Mouse (Mus musculus) forebrain, embryonic 12.5 days (tissue): ENCODE results near the gene Zfp169. TPM values are rescaled to one million over a fixed set of nuclear protein-coding genes. Genes with fewer than 3 reads are reported as not detected.

Source experiments
- ATAC-seq: fragments of 200-750 bp; cut with Nextera tagmentation; 2 replicates; pipeline ENCODE4 v1.8.0; 2017; ENCODE audit warnings: moderate TSS enrichment; ENCODE audit not compliant: low FRiP score
- H3K27ac ChIP-seq: fragments of 300-500 bp; sonication (generic); 2 replicates; pipeline ENCODE4 v1.5.1; 2016; ENCODE audit warnings: mild to moderate bottlenecking
- H3K27me3 ChIP-seq: fragments of 300-500 bp; sonication (generic); 2 replicates; pipeline ENCODE4 v1.6.1; 2016; ENCODE audit warnings: mild to moderate bottlenecking
- H3K36me3 ChIP-seq: fragments of 300-500 bp; sonication (generic); replicated peaks from 2 replicates; pipeline ENCODE4 v1.6.1; 2016; ENCODE audit warnings: mild to moderate bottlenecking
- H3K4me1 ChIP-seq: fragments of 300-500 bp; sonication (generic); 2 replicates; pipeline ENCODE4 v1.6.1; 2016
- H3K4me2 ChIP-seq: fragments of 300-500 bp; sonication (generic); 2 replicates; pipeline ENCODE4 v1.6.1; 2016; ENCODE audit warnings: mild to moderate bottlenecking, moderate library complexity
- H3K4me3 ChIP-seq: fragments of 300-500 bp; sonication (generic); replicated peaks from 2 replicates; pipeline ENCODE4 v1.5.1; 2016; ENCODE audit warnings: mild to moderate bottlenecking
- H3K9ac ChIP-seq: fragments of 300-500 bp; sonication (generic); 2 replicates; pipeline ENCODE4 v1.6.1; 2016; ENCODE audit warnings: mild to moderate bottlenecking
- H3K9me3 ChIP-seq: fragments of 300-500 bp; sonication (generic); 2 replicates; pipeline ENCODE4 v1.6.1; 2016
- WGBS: fragments of 180-500 bp; shearing (Covaris S2); methylation state at CpG from one replicate; pipeline ENCODE4 v1.1.7; 2016; 5-methylcytosine and 5-hydroxymethylcytosine counted together
- polyA plus RNA-seq: library from polyadenylated mRNA; unstranded; fragments of >200 nt; fragmentation: Nextera tagmentation; extraction: Ambion mirVana; gene quantifications from 2 replicates; pipeline ENCODE4 v1.2.1, GENCODE M21; 2016

Zfp169 gene
- polyA plus RNA-seq: 5.7 and 7.0 TPM in 2 replicates

DNA sequence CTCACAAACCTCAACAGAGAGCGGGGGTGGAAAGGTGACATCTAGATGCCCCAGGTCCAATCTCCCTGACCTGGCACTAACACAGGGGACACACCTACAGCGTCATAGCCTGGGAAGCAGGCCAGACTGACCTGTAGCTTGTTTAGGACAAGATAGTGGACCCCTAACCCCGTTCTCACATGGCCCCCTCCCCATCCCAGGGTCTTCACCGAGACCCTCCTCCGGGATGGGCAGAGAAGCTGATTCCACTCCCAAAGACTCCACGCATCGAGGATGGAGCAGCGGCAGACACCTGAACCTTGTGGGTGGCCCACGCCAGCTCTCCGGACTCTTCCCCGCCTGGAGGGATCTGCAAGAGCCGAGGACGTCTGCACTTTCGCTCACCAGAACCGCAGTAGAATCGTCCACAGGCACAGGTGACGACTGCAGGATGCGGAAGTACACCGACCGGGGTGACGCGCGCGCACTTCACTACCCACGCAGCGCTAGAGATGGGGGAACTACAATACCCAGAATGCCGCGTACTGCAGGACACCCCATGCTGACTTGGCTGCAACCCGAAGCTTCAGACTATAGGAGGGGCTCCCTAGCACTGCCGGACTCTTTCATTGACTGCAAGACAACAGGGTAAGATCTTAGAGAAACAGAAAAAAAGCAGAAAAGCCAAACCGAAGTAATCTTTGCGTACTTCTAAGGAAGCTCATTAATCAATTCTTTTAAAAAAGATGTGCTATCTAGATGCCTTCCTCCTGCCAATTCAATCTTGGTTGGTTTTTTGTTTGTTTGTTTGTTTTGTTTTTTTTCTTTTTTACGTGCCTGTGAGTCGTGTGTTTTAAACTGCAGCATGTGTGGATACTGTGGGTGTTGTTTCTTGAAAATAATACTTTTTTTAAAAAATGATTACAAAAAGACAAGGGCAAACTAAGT lies at the start of gene Zfp169, which contains the start of gene A830005F24Rik:
TSS of gene Zfp169 (minus strand) at position 449 of the 927 bp plus-strand sequence.
TSS of gene A830005F24Rik (plus strand) at position 568 of the 927 bp plus-strand sequence.
- WGBS: 2% methylated on average over 34 of the region's 34 CpGs
- ATAC-seq: peak; percentile 99
- H3K27me3 ChIP-seq: no peaks in the 10 kb centered on the region
- H3K36me3 ChIP-seq: no peaks in the 10 kb centered on the region
- H3K27ac ChIP-seq: peak within 1 kb of the TSS; percentile 20; the same call in 1 of the 2 replicates
- no peaks in the 10 kb centered on the region for H3K9me3 ChIP-seq
- peaks cover 12% of the 10 kb centered on the region for H3K4me1 ChIP-seq
- peak within 1 kb of the TSS; percentile 78 for H3K4me3 ChIP-seq
- peak within 1 kb of the TSS; percentile 88 for H3K4me2 ChIP-seq
- peak within 1 kb of the TSS; percentile 77 for H3K9ac ChIP-seq

DNA sequence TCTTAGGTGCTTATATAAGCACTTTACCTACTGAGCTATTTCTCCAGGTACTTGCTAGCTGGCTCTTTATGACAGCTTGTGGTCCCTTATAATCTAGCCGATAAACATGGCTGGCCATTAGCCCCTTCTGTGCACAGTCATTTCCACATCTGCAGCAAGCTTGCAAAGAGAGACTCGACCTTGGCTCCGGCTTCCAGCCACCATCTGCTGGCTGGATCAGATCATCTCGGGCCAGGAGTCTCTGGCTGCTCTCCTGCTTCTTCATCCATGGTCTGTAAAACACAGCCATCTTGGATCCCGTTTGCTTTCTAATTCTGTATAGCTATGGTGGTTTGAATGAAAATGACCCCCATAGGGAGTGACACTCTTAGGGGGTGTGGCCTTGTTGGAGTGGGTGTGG lies 49.1 kb upstream of the Zfp169 start:
- Histone ChIP-seq H3K4me2 (no peak overlapping the region), H3K4me3 (no peak overlapping the region), H3K4me1 (peaks cover 14% of the 10 kb centered on the region), H3K27me3 (no peaks in the 10 kb centered on the region), H3K9ac (no peak overlapping the region), H3K9me3 (no peaks in the 10 kb centered on the region), H3K36me3 (no peaks in the 10 kb centered on the region), H3K27ac (no peak overlapping the region)
- ATAC-seq: no peak
- WGBS: 93% methylated on average over 5 of the region's 5 CpGs

DNA sequence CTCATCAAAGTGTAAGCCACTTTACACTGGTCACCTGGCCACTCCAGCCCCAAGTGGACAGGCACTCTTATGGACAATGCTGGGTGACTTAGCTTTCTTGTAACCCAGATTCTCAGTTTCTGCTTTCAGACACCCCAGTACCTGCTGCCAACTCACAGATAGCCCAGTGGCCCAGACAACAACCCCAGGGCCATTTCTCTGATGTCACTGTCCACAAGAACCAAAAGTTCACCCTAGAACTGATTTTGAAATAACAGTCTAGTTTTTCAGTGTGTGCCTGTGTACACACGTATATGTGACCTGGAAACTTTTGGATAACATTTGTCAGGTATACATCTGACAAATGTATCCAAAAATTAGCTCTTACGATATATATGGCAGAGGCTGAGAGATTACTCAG lies 48.2 kb upstream of the Zfp169 start:
- Histone ChIP-seq H3K4me3 (no peak overlapping the region), H3K27me3 (no peaks in the 10 kb centered on the region), H3K36me3 (no peaks in the 10 kb centered on the region), H3K9me3 (no peaks in the 10 kb centered on the region), H3K9ac (no peak overlapping the region), H3K4me2 (no peak overlapping the region), H3K27ac (no peak overlapping the region), H3K4me1 (peaks cover 13% of the 10 kb centered on the region)
- ATAC-seq: no peak
- 92% methylated on average over 2 of the region's 2 CpGs for WGBS

DNA sequence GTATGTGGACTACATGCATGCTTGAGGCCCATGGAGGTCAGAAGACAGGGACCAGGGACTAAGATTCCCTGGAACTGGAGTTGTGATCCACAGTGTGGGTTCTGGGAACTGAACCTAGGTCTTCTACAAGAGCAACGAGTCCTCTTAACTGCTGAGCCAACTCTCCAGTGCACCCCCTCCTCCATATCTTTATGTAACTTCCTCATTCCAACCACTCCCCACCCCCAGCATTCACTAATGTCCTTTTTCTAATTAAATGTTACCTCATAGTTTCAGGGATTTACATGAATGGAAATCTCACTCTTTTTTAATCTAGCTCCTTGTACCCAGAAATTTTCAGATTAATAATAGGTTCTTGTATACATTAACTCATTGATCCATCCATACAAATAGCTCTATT lies 42.7 kb upstream of the Zfp169 start:
- no peak for ATAC-seq
- no peak overlapping the region for H3K27ac ChIP-seq
- H3K4me2 ChIP-seq: no peak overlapping the region
- WGBS: 90% methylated on average over 1 of the region's 1 CpGs
- H3K4me1 ChIP-seq: peaks cover 18% of the 10 kb centered on the region
- H3K27me3 ChIP-seq: no peaks in the 10 kb centered on the region; the same call in 1 of the 2 replicates
- no peak overlapping the region for H3K4me3 ChIP-seq
- H3K36me3 ChIP-seq: no peaks in the 10 kb centered on the region
- no peaks in the 10 kb centered on the region for H3K9me3 ChIP-seq
- no peak overlapping the region for H3K9ac ChIP-seq

DNA sequence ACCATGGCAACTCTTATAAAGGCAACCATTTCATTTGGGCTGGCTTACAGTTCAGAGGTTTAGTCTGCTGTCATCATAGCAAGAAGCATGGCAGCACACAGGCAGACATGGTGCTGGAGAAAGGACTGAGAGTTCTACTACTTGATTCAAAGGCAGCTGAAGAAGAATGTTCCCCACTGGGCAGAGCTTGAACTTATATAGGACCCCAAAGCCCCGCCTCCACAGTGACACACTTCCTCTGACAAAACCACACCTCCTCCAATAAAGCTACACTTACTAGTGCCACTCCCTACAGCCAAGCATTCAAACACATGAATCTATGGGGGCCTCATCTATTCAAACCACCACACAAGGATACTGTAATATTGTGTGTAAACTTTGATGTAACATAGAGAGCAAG lies 41.3 kb upstream of the Zfp169 start:
- H3K36me3 ChIP-seq: no peaks in the 10 kb centered on the region
- no peak for ATAC-seq
- H3K9me3 ChIP-seq: no peaks in the 10 kb centered on the region
- H3K9ac ChIP-seq: no peak overlapping the region
- peaks cover 18% of the 10 kb centered on the region for H3K4me1 ChIP-seq
- no peaks in the 10 kb centered on the region; the same call in 1 of the 2 replicates for H3K27me3 ChIP-seq
- WGBS: 88% methylated on average over 1 of the region's 1 CpGs
- H3K4me2 ChIP-seq: no peak overlapping the region
- H3K4me3 ChIP-seq: no peak overlapping the region
- no peak overlapping the region for H3K27ac ChIP-seq

DNA sequence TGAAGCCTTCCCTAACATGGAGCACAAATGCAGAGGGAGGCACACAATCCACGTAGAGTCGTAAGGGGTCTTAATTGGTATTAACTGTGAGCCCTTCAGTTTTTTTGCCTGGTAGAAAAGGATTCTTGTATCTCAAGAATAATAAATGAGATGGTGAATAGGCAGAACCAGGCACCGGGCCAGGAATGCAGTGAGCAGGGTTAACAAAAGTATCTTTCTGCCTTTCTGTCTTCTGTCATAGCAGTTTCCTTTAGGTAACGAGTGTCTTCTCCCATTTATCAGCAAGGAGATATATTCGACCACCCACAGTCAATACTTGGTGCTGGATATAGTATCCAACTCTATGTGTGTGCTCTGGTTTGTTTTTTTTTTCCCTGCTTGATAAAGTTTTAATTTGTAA lies 40.3 kb upstream of the Zfp169 start:
- Histone ChIP-seq H3K4me1 (peaks cover 18% of the 10 kb centered on the region), H3K4me3 (no peak overlapping the region), H3K9me3 (no peaks in the 10 kb centered on the region), H3K4me2 (no peak overlapping the region), H3K36me3 (no peaks in the 10 kb centered on the region), H3K27ac (no peak overlapping the region), H3K27me3 (no peaks in the 10 kb centered on the region; the same call in 1 of the 2 replicates), H3K9ac (no peak overlapping the region)
- 46% methylated on average over 5 of the region's 5 CpGs for WGBS
- no peak for ATAC-seq

DNA sequence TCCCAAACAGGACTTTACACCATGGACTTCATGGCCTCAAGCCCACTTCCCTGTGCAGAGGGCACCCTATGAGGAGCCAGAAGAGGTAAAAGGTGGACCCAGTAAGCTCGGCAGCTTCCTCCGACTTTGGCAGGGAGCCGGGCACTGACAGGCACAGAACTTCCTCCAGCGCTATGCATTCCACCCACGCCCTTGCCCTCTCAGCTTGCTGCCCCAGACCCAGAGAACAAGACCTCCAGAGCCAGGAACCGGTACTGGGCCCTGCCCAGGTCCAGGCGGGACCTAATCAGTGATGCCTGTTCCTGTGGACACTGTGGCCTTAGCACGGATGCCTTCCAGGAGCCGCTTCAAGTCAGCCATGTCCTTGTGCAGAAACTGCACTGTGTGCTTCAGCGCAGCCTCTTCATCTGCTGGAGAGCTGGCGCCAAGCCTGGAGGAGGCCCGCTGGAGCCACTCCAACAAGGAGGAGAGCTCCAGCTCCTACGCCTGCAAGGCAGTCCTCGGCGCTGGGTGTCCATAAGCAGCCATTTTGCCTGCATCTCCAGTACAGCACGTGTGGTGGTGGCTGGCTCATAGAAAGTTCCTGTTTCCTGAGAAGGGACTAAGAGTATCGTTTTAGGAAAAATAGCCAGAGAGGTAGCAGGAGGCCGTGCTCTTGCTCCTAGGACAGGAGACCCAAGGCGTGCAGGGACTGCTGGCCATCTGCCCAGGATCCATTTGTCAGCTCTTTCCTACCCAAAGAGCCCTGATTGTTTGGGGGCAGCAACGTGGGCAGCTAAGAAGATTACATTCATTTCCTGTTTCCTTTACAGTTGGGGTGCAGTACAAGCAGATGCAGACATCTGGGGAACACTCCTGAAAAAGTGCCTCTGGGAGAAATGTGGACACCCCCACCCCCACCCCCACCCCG lies 39.2 kb upstream of the Zfp169 start:
- Histone ChIP-seq H3K27me3 (no peaks in the 10 kb centered on the region; the same call in 1 of the 2 replicates), H3K9me3 (no peaks in the 10 kb centered on the region), H3K9ac (peak overlapping the region; percentile 40; the same call in 1 of the 2 replicates), H3K4me2 (peak overlapping the region; percentile 19), H3K27ac (peak overlapping the region; percentile 78), H3K4me1 (peaks cover 18% of the 10 kb centered on the region), H3K4me3 (no peak overlapping the region), H3K36me3 (no peaks in the 10 kb centered on the region)
- ATAC-seq: peak; percentile 41; the same call in 1 of the 2 replicates
- 76% methylated on average over 21 of the region's 21 CpGs for WGBS

DNA sequence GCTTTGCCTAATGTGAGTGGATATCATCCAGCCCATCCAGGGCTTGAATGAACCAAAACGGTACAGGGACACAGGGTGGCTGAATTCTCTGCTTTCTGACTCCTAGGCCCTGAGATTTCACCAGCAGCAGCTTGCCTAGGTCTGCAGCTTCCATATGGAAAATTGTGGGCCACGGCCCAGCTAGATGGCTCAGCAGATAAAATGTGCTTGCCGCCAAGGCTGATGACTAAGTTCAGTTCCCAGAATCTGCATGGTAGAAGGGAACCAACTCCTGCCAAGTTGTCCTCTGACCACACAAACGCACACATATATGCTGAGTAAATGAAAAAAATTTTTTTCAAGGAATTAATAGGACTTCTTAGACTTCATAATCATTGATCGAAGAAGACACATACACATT lies 35.0 kb upstream of the Zfp169 start:
- Histone ChIP-seq H3K9me3 (no peaks in the 10 kb centered on the region), H3K4me2 (no peak overlapping the region), H3K9ac (no peak overlapping the region), H3K4me1 (peaks cover 29% of the 10 kb centered on the region), H3K27me3 (no peaks in the 10 kb centered on the region; the same call in 1 of the 2 replicates), H3K27ac (no peak overlapping the region), H3K36me3 (no peaks in the 10 kb centered on the region), H3K4me3 (no peak overlapping the region)
- ATAC-seq: no peak
- WGBS: 94% methylated on average over 5 of the region's 5 CpGs

DNA sequence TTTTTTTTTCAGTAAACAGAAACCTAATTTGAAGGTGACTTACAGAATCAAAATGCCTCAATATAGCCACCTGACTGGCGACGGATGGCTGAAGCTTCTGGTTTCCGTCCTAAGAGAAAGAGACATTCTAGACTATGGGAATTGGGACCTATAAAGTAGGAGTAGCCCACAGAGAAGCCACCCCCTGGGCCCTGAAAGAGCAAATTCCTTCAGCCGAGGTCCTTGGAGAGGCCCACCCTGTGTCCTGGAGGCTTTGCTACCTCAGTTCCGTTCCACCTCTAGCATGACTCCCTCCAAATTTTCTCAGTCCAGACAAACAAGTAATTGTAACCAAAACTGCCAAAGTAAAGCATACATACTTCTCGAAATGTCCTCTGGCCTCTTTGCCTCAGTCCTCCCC lies 34.4 kb upstream of the Zfp169 start:
- WGBS: 95% methylated on average over 6 of the region's 6 CpGs
- H3K4me3 ChIP-seq: no peak overlapping the region

DNA sequence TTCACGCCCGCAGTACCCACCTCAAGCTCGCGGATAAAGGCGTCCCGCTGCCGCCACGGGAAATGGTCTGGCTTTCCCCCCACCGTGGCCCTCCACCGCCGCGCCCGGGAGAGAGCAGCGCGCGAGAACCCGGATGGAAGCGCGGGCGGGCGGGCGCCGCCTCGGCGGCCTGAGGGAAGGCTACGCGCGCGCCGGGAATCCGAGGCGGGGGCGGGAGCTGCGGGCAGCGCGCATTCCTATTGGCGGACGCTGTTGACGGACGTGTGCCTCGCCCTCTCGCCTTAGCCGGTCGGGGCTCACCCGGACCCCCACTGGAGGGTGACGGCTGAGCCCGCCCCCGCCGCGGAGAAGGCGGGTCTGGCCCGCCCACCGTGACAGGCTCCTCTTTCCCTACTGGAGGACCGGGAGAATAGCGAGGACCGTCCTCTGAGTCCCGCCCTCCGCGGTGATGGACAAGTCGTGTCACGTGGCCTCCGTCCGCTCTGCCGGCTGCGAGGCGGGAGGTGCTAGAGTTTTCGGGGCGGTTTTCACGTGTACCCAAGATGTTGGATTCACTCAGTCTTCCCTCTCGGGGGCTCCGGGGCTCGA lies 33.2 kb upstream of the Zfp169 start:
- Histone ChIP-seq H3K4me3 (peak overlapping the region; percentile 91), H3K27me3 (no peaks in the 10 kb centered on the region), H3K9ac (peak overlapping the region; percentile 96), H3K36me3 (no peaks in the 10 kb centered on the region), H3K4me1 (peaks cover 18% of the 10 kb centered on the region), H3K4me2 (peak overlapping the region; percentile 54), H3K9me3 (no peaks in the 10 kb centered on the region), H3K27ac (peak overlapping the region; percentile 99)
- under 1% methylated on average over 68 of the region's 72 CpGs for WGBS
- peak; percentile 99 for ATAC-seq

More for the DNA sequence above, 34.4 kb upstream of the Zfp169 start:
- Histone ChIP-seq H3K9ac (no peak overlapping the region), H3K9me3 (no peaks in the 10 kb centered on the region), H3K36me3 (no peaks in the 10 kb centered on the region), H3K4me2 (no peak overlapping the region), H3K27me3 (no peaks in the 10 kb centered on the region; the same call in 1 of the 2 replicates), H3K4me1 (peaks cover 25% of the 10 kb centered on the region), H3K27ac (no peak overlapping the region)
- ATAC-seq: no peak

DNA sequence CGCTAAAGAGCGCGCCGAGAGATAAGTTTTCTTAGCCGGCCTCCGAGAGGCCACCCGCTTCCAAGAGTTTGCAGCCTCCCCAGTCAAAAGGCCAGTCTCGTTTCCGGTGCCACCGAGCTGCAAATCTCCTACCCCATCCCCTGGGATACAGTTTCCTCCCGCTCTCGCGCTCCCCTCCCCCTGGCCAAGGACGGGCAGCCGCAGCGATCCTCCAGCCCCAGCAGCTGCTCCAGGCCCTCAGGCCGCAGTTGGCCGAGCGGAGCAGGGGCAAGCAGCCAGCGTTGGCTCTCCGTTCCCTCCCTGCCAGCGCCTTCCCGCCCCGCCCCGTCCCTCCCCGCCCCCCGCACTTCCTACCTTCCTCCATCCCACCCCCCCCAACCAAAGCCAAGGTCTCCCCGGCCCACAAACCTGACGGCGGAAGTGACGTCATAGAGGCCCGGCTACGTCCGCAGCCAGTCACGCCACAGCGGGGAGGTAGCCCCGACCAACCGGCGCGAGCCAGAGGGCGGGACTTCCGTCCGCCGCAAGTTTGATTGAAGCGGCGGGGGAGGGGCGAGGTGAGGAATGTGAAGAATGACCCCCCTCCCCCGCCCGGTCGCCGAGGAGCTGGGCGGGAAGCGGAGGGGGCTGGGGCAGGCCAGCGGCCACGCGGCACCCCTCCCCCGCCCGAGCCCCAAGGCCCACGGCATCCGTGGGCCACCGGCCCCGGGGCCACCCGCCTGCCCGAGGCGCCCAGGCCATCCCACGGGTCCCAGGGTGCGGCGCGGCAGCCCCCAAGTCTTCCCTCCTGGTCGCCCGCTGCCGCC lies 32.4 kb upstream of the Zfp169 start:
- Histone ChIP-seq H3K4me3 (peak overlapping the region; percentile 91), H3K27me3 (no peaks in the 10 kb centered on the region), H3K4me2 (peak overlapping the region; percentile 74), H3K36me3 (no peaks in the 10 kb centered on the region), H3K4me1 (peaks cover 23% of the 10 kb centered on the region), H3K27ac (peak overlapping the region; percentile 99), H3K9ac (peak overlapping the region; percentile 96), H3K9me3 (no peaks in the 10 kb centered on the region)
- peak; percentile 88 for ATAC-seq
- 0% methylated on average over 44 of the region's 72 CpGs for WGBS
